In genomic region chr16:87689225-87689624, GRCm38 (mm10) we compare ENCODE assay signal across 8 mouse cellular contexts. TPM values are rescaled to one million over a fixed set of nuclear protein-coding genes. Genes with fewer than 3 reads are reported as not detected.
DNase-seq lines count a peak whose midpoint lies in the region; ATAC-seq and TF ChIP-seq lines count a peak whose summit lies in the region.

No protein-coding gene starts in this region.

- no peaks in the 10 kb centered on the region for H3K36me3 ChIP-seq in forebrain, embryonic 16.5 days (ENCODE audit: control insufficient read depth, insufficient read depth)
- no peaks in the 10 kb centered on the region for H3K36me3 ChIP-seq in forebrain, embryonic 10.5 days (replicated peaks)
- no peaks in the 10 kb centered on the region for H3K36me3 ChIP-seq in midbrain, postnatal 0 days (ENCODE audit: insufficient read depth, low read length)

- TF ChIP-seq CTCF in midbrain, postnatal 0 days (IDR thresholded peaks at IDR 0.05): no peak

- H3K4me2 ChIP-seq in forebrain, embryonic 16.5 days (ENCODE audit: low read length): no peak overlapping the region
- H3K4me2 ChIP-seq in midbrain, postnatal 0 days (ENCODE audit: low read depth, low read length, poor library complexity, severe bottlenecking): no peak overlapping the region

- H3K27me3 ChIP-seq in forebrain, embryonic 16.5 days (replicated peaks; ENCODE audit: control insufficient read depth, insufficient read depth, low read length): no peaks in the 10 kb centered on the region
- no peaks in the 10 kb centered on the region for H3K27me3 ChIP-seq in forebrain, embryonic 10.5 days (ENCODE audit: poor library complexity, severe bottlenecking)
- H3K27me3 ChIP-seq in midbrain, postnatal 0 days (ENCODE audit: insufficient read depth, low read length): no peaks in the 10 kb centered on the region

- no peak overlapping the region for H3K9ac ChIP-seq in forebrain, embryonic 16.5 days (replicated peaks; ENCODE audit: low read depth, low read length)
- H3K9ac ChIP-seq in midbrain, postnatal 0 days (replicated peaks; ENCODE audit: low read length, poor library complexity, severe bottlenecking): no peak overlapping the region

- WGBS in forebrain, embryonic 16.5 days: 69% methylated on average over 8 of the region's 8 CpGs
- 88% methylated on average over 8 of the region's 8 CpGs for WGBS in forebrain, embryonic 10.5 days
- WGBS in midbrain, postnatal 0 days: 78% methylated on average over 8 of the region's 8 CpGs

- no peaks in the 10 kb centered on the region for H3K4me1 ChIP-seq in forebrain, embryonic 16.5 days (replicated peaks; ENCODE audit: control insufficient read depth, insufficient read depth, low read length)
- peaks cover 7% of the 10 kb centered on the region; the same call in 1 of the 2 replicates for H3K4me1 ChIP-seq in forebrain, embryonic 10.5 days
- no peaks in the 10 kb centered on the region for H3K4me1 ChIP-seq in midbrain, postnatal 0 days (ENCODE audit: insufficient read depth, low read length)

- H3K9me3 ChIP-seq in forebrain, embryonic 16.5 days (ENCODE audit: control insufficient read depth, low read length): no peaks in the 10 kb centered on the region
- H3K9me3 ChIP-seq in forebrain, embryonic 10.5 days: no peaks in the 10 kb centered on the region
- no peaks in the 10 kb centered on the region; the same call in 1 of the 2 replicates for H3K9me3 ChIP-seq in midbrain, postnatal 0 days (ENCODE audit: low read length)

- ATAC-seq in forebrain, embryonic 16.5 days: peak; percentile 26; the same call in 1 of the 2 replicates
- ATAC-seq in midbrain, postnatal 0 days (ENCODE audit: low FRiP score): no peak

- no peak overlapping the region for H3K4me3 ChIP-seq in forebrain, embryonic 16.5 days (replicated peaks; ENCODE audit: low read length)
- no peak overlapping the region for H3K4me3 ChIP-seq in forebrain, embryonic 10.5 days
- H3K4me3 ChIP-seq in midbrain, postnatal 0 days (ENCODE audit: low read depth, low read length): no peak overlapping the region

- no peak overlapping the region for H3K27ac ChIP-seq in forebrain, embryonic 16.5 days (ENCODE audit: low read length)
- no peak overlapping the region for H3K27ac ChIP-seq in forebrain, embryonic 10.5 days
- no peak overlapping the region for H3K27ac ChIP-seq in midbrain, postnatal 0 days (ENCODE audit: low read depth, low read length)

- no peak for DNase-seq in forebrain, embryonic 10.5 days (ENCODE audit: extremely low spot score, low spot score)
- peak; percentile 70 for DNase-seq in 3T3-L1 (ENCODE audit: low read depth, low spot score)
- peak; percentile 41 to 44 for DNase-seq in heart, adult 9 months (ENCODE audit: low spot score in 2 of 2)
- peak; percentile 44 for DNase-seq in lung, postnatal 10 days
- DNase-seq in thymus, postnatal 0 days (ENCODE audit: low spot score): no peak
- DNase-seq in midbrain, postnatal 0 days (ENCODE audit: low spot score): no peak
- DNase-seq in c-Kit-positive CD71-positive TER-119-positive erythroid progenitor cells, embryonic 14.5 days (ENCODE audit: low spot score): no peak

RNA-seq across cellular contexts. Expression of gene Bach1, which starts 9.5 kb away (rescaled TPM):
- 21.4 TPM in 2 replicates for polyA plus RNA-seq in forebrain, embryonic 16.5 days (2015; fragmentation: Nextera tagmentation; extraction: Ambion mirVana)
- 10.8 and 12.0 TPM in 2 replicates for polyA plus RNA-seq in forebrain, embryonic 10.5 days (2016; fragmentation: Nextera tagmentation; extraction: Ambion mirVana)
- 24.1 and 26.0 TPM in 2 replicates for polyA plus RNA-seq in thymus, postnatal 0 days (2015; fragmentation: Nextera tagmentation; extraction: Ambion mirVana)
- 32.9 and 44.0 TPM in 2 replicates for total RNA-seq in midbrain, postnatal 0 days (2014; rRNA removed)
- 9.4 and 10.3 TPM in 2 replicates for polyA plus RNA-seq in midbrain, postnatal 0 days (2015; fragmentation: Nextera tagmentation; extraction: Ambion mirVana)

Comparison
In these comparisons a context has a peak if more than half of its experiments do, and no peak if none do; other contexts are left out.
1. DNase-seq: peak in 3T3-L1 (single experiment), heart, adult 9 months (2 of 2) and lung, postnatal 10 days (single experiment); none in forebrain, embryonic 10.5 days (single experiment), thymus, postnatal 0 days (single experiment), midbrain, postnatal 0 days (single experiment) and c-Kit-positive CD71-positive TER-119-positive erythroid progenitor cells, embryonic 14.5 days (single experiment).